ENCODE assay signal across 9 mouse cellular contexts in the genomic region with DNA sequence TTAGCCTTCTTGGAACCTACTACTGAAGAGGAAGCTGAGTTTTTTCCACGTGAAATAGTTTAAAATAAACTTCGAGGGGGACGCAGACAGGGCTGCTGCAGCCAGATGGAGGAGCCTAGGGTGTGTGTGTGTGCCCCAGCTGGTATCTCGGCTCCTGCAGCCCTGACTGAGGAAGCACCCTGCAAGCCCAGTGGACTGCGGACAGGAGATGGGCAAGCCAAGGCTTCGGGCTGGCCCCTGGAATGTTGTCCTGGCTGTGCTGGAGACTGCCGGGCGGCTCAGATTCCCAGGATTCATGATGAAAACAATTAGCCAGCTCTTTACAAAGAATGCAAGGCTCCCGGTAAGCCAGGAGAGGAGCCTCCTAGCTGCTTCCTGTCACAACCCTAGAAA. TPM values are rescaled to one million over a fixed set of nuclear protein-coding genes. Genes with fewer than 3 reads are reported as not detected.
DNase-seq lines count a peak whose midpoint lies in the region; ATAC-seq lines count a peak whose summit lies in the region.
"Had no signal": no experiment of that assay in that cellular context is flagged by ENCODE, and none has a peak within 500 bp of the region (broad histone marks: within the 10 kb centered on the region; RNA-seq: fewer than 3 reads in every experiment).

No protein-coding gene starts in this region.

- DNase-seq in frontal cortex, postnatal 14 days (ENCODE audit: low spot score in 2 of 2) = no peak
- DNase-seq in embryo, embryonic 10.5 days (ENCODE audit: low spot score) = peak; percentile 56
- peak; percentile 50 to 73 for DNase-seq in lung, postnatal 4 days
- no peak for DNase-seq in spleen, postnatal 10 days (ENCODE audit: low spot score in 2 of 2)
- DNase-seq in c-Kit-positive CD71-positive TER-119-positive erythroid progenitor cells, embryonic 14.5 days (ENCODE audit: low spot score) = no peak

- no peaks in the 10 kb centered on the region for H3K9me3 ChIP-seq in hindbrain, embryonic 16.5 days (ENCODE audit: control insufficient read depth, low read length)

- no peaks in the 10 kb centered on the region for H3K27me3 ChIP-seq in hindbrain, embryonic 16.5 days (replicated peaks; ENCODE audit: control insufficient read depth, insufficient read depth, low read length)

- WGBS in hindbrain, embryonic 16.5 days = 22% methylated on average over 9 of the region's 9 CpGs

- peaks cover 8% of the 10 kb centered on the region for H3K4me1 ChIP-seq in hindbrain, embryonic 16.5 days (ENCODE audit: control insufficient read depth, insufficient read depth, low read depth, low read length)

- H3K9ac ChIP-seq in hindbrain, embryonic 16.5 days (ENCODE audit: low read depth, low read length) = 0 out of 2 replicates have a peak overlapping the region, but pooled peaks have one; percentile 1
- H3K9ac ChIP-seq: liver, embryonic 14.5 days had no signal

- ATAC-seq in frontal cortex, adult (ENCODE audit: low TSS enrichment) = peak; percentile 26; the same call in 1 of the 2 replicates
- ATAC-seq in hindbrain, embryonic 16.5 days = no peak
- ATAC-seq in megakaryocyte-erythroid progenitor cell, adult 5-6 weeks (replicated peaks; ENCODE audit: low FRiP score, low TSS enrichment, poor library complexity, severe bottlenecking) = no peak

- H3K4me2 ChIP-seq in hindbrain, embryonic 16.5 days (ENCODE audit: low read length) = no peak overlapping the region

- H3K4me3 ChIP-seq in hindbrain, embryonic 16.5 days (ENCODE audit: low read length) = no peak overlapping the region

- H3K27ac ChIP-seq in hindbrain, embryonic 16.5 days (ENCODE audit: low read depth, low read length) = no peak overlapping the region
- H3K27ac ChIP-seq: liver, embryonic 14.5 days had no signal

- H3K36me3 ChIP-seq in hindbrain, embryonic 16.5 days (ENCODE audit: control insufficient read depth, insufficient read depth, low read length) = no peaks in the 10 kb centered on the region

RNA-seq across cellular contexts. Expression of a gene that starts 47.6 kb away (rescaled TPM):
- polyA plus RNA-seq in hindbrain, embryonic 16.5 days (2015; fragmentation: Nextera tagmentation; extraction: Ambion mirVana) = 56.2 and 56.4 TPM in 2 replicates
- 15.0 and 18.9 TPM in 2 replicates for total RNA-seq in megakaryocyte-erythroid progenitor cell, adult 5-6 weeks (2014; fragmentation: Nextera tagmentation)
- total RNA-seq in megakaryocyte-erythroid progenitor cell, adult 5-6 weeks (2017) = 12.3 and 19.4 TPM in 2 replicates

RNA-seq across cellular contexts. Expression of a gene that starts 58.6 kb away (rescaled TPM):
- 0.24 and 0.29 TPM in 2 replicates for polyA plus RNA-seq in hindbrain, embryonic 16.5 days (2015; fragmentation: Nextera tagmentation; extraction: Ambion mirVana)
- total RNA-seq in megakaryocyte-erythroid progenitor cell, adult 5-6 weeks (2014; fragmentation: Nextera tagmentation) = not detected in 2 replicates
- total RNA-seq in megakaryocyte-erythroid progenitor cell, adult 5-6 weeks (2017) = 0.38 TPM in 1 of 2 replicates, not detected in the other

Comparison
In these comparisons a context has a peak if more than half of its experiments do, and no peak if none do; other contexts are left out.
1. DNase-seq: peak in embryo, embryonic 10.5 days (single experiment) and lung, postnatal 4 days (2 of 2); none in frontal cortex, postnatal 14 days (0 of 2), spleen, postnatal 10 days (0 of 2) and c-Kit-positive CD71-positive TER-119-positive erythroid progenitor cells, embryonic 14.5 days (single experiment).